Mouse (Mus musculus) heart, adult 10 weeks (tissue): ENCODE measurements around the gene Gm10775. TPM values are rescaled to one million over a fixed set of nuclear protein-coding genes. Genes with fewer than 3 reads are reported as not detected.

Experiments used
- polyA plus RNA-seq: library from polyadenylated mRNA; stranded (reverse); fragments of 350-450 nt; fragmentation: Illumina TruSeq; extraction: RNeasy Lipid Tissue Mini Kit (QIAGEN cat#74804); gene quantifications from one replicate; pipeline ENCODE4 v1.2.3, GENCODE M21; 2014; ENCODE audit warnings: low read depth, low replicate concordance

Gm10775 gene
- not detected for polyA plus RNA-seq

GRCm38 (mm10) chr13:65259239-65259638 lies at the start of gene Gm10775:
Gm10775 (plus strand) TSS chr13:65259539.

GRCm38 (mm10) chr13:65278383-65279341 lies 19.3 kb downstream of the Gm10775 start, which contains the start of gene Zfp369:
Zfp369 (plus strand) TSS chr13:65278814.

Other genes starting within 250 kb of the Gm10775 start
- gene Spata31d1c, start 226.5 kb upstream of the Gm10775 start, polyA plus RNA-seq: not detected
- not detected for gene Prss47, start 206.8 kb upstream of the Gm10775 start, polyA plus RNA-seq
- 13.0 TPM for gene Mfsd14b, start 146.6 kb upstream of the Gm10775 start, polyA plus RNA-seq
- gene Olfr465-ps1, start 121.5 kb upstream of the Gm10775 start, polyA plus RNA-seq: not detected
- not detected for gene Olfr466, start 109.3 kb upstream of the Gm10775 start, polyA plus RNA-seq
- not detected for gene Nlrp4f, start 53.6 kb upstream of the Gm10775 start, polyA plus RNA-seq
- 18.2 TPM for gene Zfp369, start 19.3 kb downstream of the Gm10775 start, polyA plus RNA-seq